8 mouse cellular contexts compared by ENCODE assay signal in genomic region chr11:7056121-7056520, GRCm38 (mm10). TPM values are rescaled to one million over a fixed set of nuclear protein-coding genes. Genes with fewer than 3 reads are reported as not detected.
DNase-seq lines count a peak whose midpoint lies in the region; ATAC-seq and TF ChIP-seq lines count a peak whose summit lies in the region.

No protein-coding gene starts in this region.

- H3K79me2 ChIP-seq in heart, adult 2 months (replicated peaks; ENCODE audit: control insufficient read depth, insufficient read depth, low read length), result no peaks in the 10 kb centered on the region

- no peaks in the 10 kb centered on the region for H3K27me3 ChIP-seq in heart, adult 2 months (ENCODE audit: control insufficient read depth, insufficient read depth, low read length)
- H3K27me3 ChIP-seq in heart, embryonic 16.5 days (ENCODE audit: control insufficient read depth, insufficient read depth, low read length), result peaks cover 44% of the 10 kb centered on the region
- H3K27me3 ChIP-seq in neural tube, embryonic 14.5 days (ENCODE audit: control insufficient read depth, insufficient read depth, low read length), result no peaks in the 10 kb centered on the region

- peak in 1 of 2 experiments; percentile 35 for DNase-seq in heart, adult 2 months
- no peak for DNase-seq in heart, adult 11 months
- peak; percentile 31 for DNase-seq in embryo, embryonic 10.5 days (ENCODE audit: low spot score)
- no peak for DNase-seq in yolk sac, embryonic 10.5 days (ENCODE audit: low spot score)
- no peak for DNase-seq in thymus, postnatal 4 days

- H3K27ac ChIP-seq in heart, adult 2 months, result peak overlapping the region; percentile 76
- peak overlapping the region; percentile 87 for H3K27ac ChIP-seq in heart, embryonic 16.5 days (ENCODE audit: low read length)
- no peak overlapping the region for H3K27ac ChIP-seq in neural tube, embryonic 14.5 days (ENCODE audit: low read depth, low read length)

- TF ChIP-seq EP300 in heart, adult 2 months (IDR thresholded peaks at IDR 0.05; ENCODE audit: insufficient read depth, low read depth, low read length), result no peak

- peak; percentile 49; the same call in 1 of the 2 replicates for ATAC-seq in heart, embryonic 16.5 days (replicated peaks; ENCODE audit: extremely low read depth, insufficient read depth, low FRiP score)
- peak; percentile 35; the same call in 1 of the 2 replicates for ATAC-seq in neural tube, embryonic 14.5 days (ENCODE audit: low read depth)
- no peak for ATAC-seq in granulocyte monocyte progenitor cell, adult 5-6 weeks (replicated peaks; ENCODE audit: poor library complexity, severe bottlenecking)

- no peak overlapping the region for H3K9ac ChIP-seq in heart, adult 2 months (ENCODE audit: low read depth, low read length)
- H3K9ac ChIP-seq in heart, embryonic 16.5 days (ENCODE audit: low read length), result peak overlapping the region; percentile 52; the same call in 1 of the 2 replicates
- H3K9ac ChIP-seq in neural tube, embryonic 14.5 days (replicated peaks; ENCODE audit: low read depth, low read length), result no peak overlapping the region

- H3K36me3 ChIP-seq in heart, adult 2 months (ENCODE audit: control insufficient read depth, insufficient read depth, low read length), result no peaks in the 10 kb centered on the region
- no peaks in the 10 kb centered on the region for H3K36me3 ChIP-seq in heart, embryonic 16.5 days (ENCODE audit: control insufficient read depth, insufficient read depth)
- H3K36me3 ChIP-seq in neural tube, embryonic 14.5 days (ENCODE audit: control insufficient read depth, insufficient read depth, low read length), result no peaks in the 10 kb centered on the region

- H3K4me2 ChIP-seq in heart, embryonic 16.5 days (ENCODE audit: low read depth, low read length), result peak overlapping the region; percentile 65
- H3K4me2 ChIP-seq in neural tube, embryonic 14.5 days (ENCODE audit: low read depth, low read length), result 0 out of 2 replicates have a peak overlapping the region, but pooled peaks have one; percentile 26

- H3K9me3 ChIP-seq in heart, embryonic 16.5 days (replicated peaks; ENCODE audit: control insufficient read depth, low read length), result no peaks in the 10 kb centered on the region
- H3K9me3 ChIP-seq in neural tube, embryonic 14.5 days (ENCODE audit: control insufficient read depth, low read length), result no peaks in the 10 kb centered on the region

- no peaks in the 10 kb centered on the region for H3K4me1 ChIP-seq in heart, adult 2 months (ENCODE audit: control insufficient read depth, insufficient read depth, low read length)
- peaks cover 22% of the 10 kb centered on the region for H3K4me1 ChIP-seq in heart, embryonic 16.5 days (ENCODE audit: control insufficient read depth, insufficient read depth, low read length)
- peaks cover 7% of the 10 kb centered on the region; the same call in 1 of the 2 replicates for H3K4me1 ChIP-seq in neural tube, embryonic 14.5 days (ENCODE audit: control insufficient read depth, insufficient read depth, low read length)

- no peak for TF ChIP-seq CTCF in heart, adult 2 months (IDR thresholded peaks at IDR 0.05)

- H3K4me3 ChIP-seq in heart, adult 2 months, result peak overlapping the region; percentile 26; the same call in 1 of the 2 replicates
- peak overlapping the region; percentile 26; the same call in 1 of the 2 replicates for H3K4me3 ChIP-seq in heart, embryonic 16.5 days (ENCODE audit: low read length)
- H3K4me3 ChIP-seq in neural tube, embryonic 14.5 days (ENCODE audit: low read depth, low read length), result no peak overlapping the region

- no peak for TF ChIP-seq POLR2A in heart, adult 2 months (IDR thresholded peaks at IDR 0.05; ENCODE audit: insufficient read depth, low read depth, low read length)

- intact Hi-C loops in heart, adult 2 months (cut with DNase I), result no loop called here

- WGBS in heart, adult 2 months, result 3% methylated on average over 11 of the region's 11 CpGs
- WGBS in heart, embryonic 16.5 days, result 4% methylated on average over 11 of the region's 11 CpGs
- 19% methylated on average over 11 of the region's 11 CpGs for WGBS in neural tube, embryonic 14.5 days

RNA-seq across cellular contexts. Expression of gene Adcy1, which starts 7.2 kb away (rescaled TPM):
- 1 to 10 TPM; 1.2 to 1.6 TPM for total RNA-seq in heart, adult 2 months (2021)
- polyA plus RNA-seq in heart, adult 2 months (2012; rRNA removed), result 2.3 and 3.7 TPM in 2 replicates
- 0.74 and 1.1 TPM in 2 replicates for polyA plus RNA-seq in heart, embryonic 16.5 days (2015; fragmentation: Nextera tagmentation; extraction: Ambion mirVana)
- 18.1 and 24.2 TPM in 2 replicates for polyA plus RNA-seq in neural tube, embryonic 14.5 days (2014; fragmentation: Nextera tagmentation; extraction: Ambion mirVana)
- not detected in 2 replicates for total RNA-seq in granulocyte monocyte progenitor cell, adult 5-6 weeks (2014; fragmentation: Nextera tagmentation)
- total RNA-seq in granulocyte monocyte progenitor cell, adult 5-6 weeks (2017), result not detected in 2 replicates
